Mouse (Mus musculus) fat pad, adult 2 months (tissue): ENCODE data around the gene Bnc1.

Experiments used
- DNase-seq: peaks from one replicate; pipeline ENCODE4 v3.0.0-alpha.2; 2011; ENCODE audit warnings: low read depth, low spot score; ENCODE audit errors: extremely low read depth

The Bnc1 gene

DNA sequence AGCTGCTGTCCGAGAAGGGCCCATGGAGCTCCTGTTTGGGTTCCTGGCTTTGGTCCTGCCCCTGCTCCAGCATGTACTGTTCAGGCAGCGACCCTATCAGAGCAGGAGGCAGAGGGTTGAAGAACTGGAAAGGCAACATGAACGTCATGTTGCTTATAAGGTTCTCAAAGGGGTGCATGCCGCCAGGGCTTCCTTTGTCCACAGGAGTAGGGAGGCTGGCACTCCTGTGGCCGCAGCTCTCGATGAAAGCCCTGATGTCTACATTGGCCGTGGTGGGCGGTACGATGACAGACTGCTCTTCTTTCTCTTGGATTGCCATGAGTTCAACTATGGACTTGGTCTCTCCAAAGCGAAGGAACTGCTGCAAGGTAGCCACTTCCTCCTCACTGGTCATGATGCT lies 17.5 kb downstream of the Bnc1 start:
- DNase-seq = no peak

DNA sequence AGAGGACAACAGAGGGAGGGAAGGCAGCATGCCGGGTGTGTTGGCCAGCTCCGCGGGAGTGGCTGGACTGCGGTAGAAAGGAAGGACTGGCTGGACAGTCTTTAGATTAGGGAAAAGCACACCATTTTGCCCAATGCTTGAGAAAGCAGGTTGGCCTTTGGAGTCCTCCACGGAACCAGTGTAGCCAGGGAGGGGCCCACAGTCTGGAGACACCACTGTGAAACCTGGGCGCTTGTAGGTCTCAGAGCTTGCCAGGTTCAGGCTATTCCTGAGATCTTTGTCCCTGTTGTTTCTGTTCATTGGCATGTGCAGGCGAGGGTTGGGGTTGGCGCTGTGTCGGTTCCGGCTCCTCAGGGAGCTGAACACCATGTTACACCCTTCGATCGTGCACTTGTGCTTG lies 18.2 kb downstream of the Bnc1 start:
- no peak for DNase-seq

GRCm38 (mm10) chr7:81973339-81973738 lies 18.8 kb downstream of the Bnc1 start:
- DNase-seq = no peak

DNA sequence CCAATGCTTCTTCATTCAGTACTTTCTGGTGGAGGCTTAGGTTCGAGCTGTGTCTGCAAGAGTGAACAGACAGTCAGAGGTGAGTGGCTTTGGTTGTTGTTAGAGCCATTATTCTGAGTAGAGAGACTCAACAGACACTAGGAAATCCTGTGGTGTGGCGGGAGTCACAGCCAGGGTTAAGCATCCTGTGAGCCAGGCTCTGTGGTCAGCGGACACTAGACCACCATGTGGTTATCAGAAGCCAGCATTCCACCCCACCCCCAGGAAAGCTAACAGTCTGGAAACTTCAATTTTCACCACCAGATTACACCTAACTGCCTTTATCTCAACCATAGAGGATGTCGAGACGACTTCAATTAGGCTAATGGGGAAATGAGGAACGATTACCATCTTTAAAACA lies 23.1 kb downstream of the Bnc1 start:
- no peak for DNase-seq

DNA sequence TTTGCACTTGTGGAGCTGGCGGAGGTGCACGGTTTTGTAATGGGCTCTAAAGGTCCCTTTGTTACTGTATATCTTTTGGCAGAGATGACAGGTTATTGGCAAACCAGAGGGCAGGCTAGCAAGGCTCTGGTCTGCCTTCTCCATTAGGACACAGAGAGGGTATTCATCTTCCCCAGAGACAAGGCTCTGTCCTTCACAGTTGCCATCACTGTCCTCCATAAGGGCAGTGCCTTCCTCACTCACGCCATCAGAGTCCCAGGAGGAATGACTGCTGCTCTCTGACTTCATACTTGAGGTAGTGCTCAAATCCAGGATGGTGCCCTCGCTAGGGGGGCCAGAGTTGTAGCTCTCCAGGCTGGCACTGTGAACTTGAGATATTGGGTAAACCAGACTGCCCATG lies 23.6 kb downstream of the Bnc1 start:
- DNase-seq = no peak

DNA sequence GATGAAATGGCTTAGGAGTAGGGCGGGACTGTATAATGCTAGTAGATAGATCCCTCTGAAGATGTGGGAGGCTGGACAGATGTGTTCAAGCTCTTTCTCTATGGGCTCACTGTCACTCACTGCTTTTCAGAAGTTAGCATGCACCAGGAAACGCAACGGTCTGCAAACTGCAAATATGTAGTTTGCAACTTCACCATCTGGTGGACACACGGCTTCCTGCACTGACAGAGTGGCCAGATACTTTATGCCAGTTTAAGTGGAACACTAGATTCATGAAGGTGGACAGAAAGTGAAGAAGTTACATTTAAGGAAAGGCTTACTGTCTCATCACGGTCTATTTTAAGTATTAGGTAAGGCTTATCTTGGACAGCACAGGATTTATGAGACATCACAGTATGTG lies 25.9 kb downstream of the Bnc1 start:
- DNase-seq = no peak

DNA sequence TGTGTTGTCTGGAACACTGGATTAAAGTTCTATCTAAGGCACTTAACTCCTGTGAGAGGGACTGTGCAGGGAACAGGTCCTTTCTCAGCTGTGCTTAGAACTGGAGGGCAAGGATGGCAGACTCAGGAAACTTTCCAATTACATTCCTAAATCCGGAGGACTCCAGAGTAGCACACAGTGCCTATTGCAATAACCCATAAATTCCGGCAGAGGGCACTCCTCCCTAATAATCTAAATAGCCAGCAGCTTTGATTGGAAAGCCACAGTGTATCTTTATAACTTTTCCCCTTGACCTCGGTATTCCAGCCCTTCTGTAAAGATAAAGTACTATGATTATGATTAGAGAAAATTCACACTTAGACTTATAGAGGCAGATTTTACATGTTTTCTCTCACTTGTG lies 32.4 kb downstream of the Bnc1 start:
- DNase-seq = no peak

DNA sequence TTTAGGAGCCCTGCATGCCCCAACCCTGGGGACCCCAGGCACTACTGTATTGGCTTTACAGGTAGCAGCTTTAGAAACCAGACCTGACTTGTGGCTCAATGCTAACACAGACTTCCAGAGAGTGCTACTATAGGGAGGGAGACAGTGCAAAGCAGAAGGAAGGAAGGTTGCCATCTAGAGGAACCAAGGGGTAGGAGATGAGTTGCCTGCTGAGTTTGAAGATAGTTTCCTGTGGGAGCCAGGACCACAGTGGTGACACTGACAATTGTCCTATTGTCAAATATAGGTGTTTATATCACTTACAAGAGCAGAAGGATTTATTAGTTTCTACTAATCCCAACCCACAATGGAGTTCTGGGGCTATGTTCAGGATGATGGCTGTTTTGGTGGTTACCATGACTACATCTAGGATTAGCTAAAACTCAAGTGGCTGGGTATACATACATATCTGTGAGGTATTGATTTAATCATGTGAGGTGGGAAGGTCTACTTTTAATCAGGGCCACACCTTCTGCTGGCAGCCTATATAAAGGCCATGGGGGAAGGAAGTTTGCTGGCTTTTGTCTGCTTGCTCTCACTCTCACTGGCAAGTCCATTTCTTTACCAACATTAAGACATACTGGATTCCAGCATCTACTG lies 37.8 kb downstream of the Bnc1 start:
- no peak for DNase-seq

DNA sequence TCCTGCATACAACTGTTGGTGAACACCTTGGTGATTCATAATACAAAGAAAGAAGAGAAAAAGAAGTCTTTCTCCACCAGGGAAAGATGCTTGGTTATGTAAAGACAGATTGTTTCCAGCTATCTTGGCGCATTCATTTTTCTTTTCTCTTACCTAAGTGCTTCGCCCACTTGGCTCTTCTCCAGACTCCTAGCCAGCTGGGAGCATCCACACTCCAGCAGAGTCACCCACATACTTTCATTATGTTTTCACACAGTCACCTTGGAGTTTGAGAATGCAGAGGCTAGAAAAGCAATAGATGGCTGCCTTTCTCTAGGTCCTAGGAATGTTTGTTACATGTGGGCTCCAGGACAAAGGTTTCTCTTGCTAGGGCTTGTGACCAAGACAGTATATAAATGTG lies 41.6 kb downstream of the Bnc1 start:
- no peak for DNase-seq

- no peak for DNase-seq
Observed at GRCm38 (mm10) chr7:81945398-81945797, 46.7 kb downstream of the Bnc1 start.

GRCm38 (mm10) chr7:81934806-81935205 lies 57.3 kb downstream of the Bnc1 start:
- DNase-seq = no peak

GRCm38 (mm10) chr7:81934267-81934745 lies 57.8 kb downstream of the Bnc1 start, which contains the start of gene Hdgfl3:
Gene Hdgfl3, minus strand, starts transcription at chr7:81934473.
- no peak for DNase-seq

DNA sequence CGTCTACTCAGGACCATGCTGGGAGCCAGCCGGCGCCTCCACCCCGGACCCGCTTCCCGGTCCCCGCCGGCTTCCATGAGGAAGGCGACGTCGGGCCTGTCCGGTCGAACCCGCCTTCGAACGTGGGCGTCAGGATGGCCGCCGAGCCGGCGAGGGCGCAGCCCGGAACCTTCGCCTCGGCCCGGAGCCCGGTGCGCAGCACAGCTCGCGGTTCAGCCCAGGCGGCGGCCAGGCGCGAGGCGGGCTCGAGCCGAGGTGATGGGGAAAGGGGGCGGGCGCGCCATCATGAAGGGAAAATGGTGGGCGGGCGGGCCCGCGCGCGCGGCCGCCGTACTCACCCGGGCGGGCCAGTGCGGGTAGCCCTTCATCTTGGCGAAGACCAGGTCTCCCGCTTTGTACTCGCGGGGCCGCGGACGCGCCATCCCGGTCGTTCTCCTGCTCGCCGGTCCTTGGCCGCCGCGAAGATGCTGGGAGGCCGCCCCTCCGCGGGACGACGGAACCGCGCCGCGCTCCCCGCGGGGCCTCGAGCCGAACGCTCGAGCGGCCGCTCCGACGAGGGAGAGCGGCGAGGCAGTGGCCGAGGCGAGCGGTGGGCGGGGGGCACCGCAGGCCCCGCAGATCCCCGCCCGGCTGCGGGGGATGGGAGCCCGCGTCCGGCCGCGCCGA lies 58.4 kb downstream of the Bnc1 start:
- no peak for DNase-seq

DNA sequence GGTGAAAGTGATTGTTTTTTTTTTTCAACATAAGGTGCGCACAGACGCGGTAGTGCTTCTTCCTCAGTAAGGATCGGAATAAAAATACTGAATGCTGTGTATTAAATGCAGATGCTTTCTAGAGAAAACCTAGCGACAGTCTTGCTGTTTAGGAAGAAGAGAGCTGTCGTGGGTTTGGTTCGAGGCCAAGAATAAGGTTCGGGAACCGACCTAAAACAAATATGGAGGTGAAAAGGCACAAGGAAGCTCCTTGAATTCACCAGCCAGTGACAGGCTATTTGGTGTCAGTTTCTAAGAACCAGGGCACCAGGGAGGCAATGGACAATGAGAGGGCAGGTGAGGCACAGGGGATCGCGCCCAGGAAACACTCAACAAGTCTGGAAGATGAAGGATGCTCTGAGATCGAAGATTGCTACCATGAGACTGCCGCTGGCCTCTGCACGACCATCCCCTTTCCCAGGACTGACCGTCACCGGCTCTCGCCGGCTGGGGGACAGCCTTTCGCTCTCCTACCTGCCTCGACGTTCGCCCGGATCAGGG lies 59.0 kb downstream of the Bnc1 start:
- DNase-seq = no peak

- DNase-seq = no peak
Observed at GRCm38 (mm10) chr7:81932521-81933045, 59.5 kb downstream of the Bnc1 start.

DNA sequence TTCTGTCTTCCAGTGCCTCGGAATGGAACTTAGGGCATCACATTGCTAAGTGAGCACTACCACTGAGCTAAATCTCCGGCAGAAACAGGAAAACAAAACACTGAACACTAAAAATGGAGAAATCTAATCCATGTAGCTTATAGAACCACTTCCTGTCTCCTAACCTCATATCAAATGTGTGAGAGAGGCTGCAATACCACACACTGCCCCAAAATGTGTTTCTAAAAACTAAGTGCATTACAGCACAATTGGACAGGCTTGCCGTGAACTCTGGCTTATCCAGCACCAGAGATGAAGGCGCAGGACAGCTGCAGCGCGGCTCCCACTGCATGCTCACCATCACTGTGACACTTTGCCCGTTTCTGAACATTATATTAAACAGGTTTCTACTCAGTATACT lies 63.1 kb downstream of the Bnc1 start:
- no peak for DNase-seq

DNA sequence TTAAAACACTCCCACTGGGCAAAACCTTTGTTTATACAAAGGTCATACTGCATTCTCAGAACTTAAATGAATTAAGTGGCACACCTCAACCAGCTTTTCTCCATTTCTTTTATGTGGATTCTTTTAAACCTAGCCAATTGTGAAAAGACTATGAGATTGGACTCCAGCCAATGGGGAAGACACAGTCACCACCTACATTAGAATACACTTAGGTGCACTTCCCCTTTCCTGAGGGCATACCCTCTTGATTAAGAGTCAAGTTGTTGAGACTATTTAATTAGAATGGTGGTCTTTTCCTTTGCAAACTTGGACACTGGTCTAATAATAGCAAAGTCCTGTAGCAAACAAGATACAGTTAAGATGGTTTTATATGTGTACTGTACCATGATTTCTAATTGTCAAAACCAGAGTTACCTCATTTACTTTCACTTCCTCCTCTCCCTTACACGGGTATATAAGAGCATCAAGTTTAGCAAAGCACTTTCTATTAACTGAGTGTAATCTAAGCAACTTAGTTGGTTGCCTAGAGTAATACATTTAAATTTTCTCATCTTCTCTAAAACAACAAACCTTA lies 70.6 kb downstream of the Bnc1 start:
- DNase-seq = no peak

GRCm38 (mm10) chr7:81920314-81920713 lies 71.8 kb downstream of the Bnc1 start:
- no peak for DNase-seq

DNA sequence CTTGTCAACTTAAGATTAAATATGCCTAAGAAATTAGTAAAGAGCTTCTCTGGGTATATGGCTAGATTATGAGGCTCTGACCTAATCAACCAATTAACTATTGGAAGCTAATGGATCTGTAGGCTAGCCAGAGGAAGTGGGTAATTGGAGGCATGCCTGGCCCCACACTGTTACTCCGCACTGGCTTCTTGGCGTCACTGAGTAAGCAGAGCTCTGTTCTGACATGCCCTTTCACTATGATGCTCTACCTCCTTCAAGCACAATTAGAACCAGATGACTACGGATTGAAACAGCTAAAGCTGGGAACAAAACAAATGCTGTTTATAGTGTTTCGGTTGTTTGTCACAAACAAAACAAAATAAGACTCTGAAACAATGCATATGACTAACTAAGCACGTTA lies 73.8 kb downstream of the Bnc1 start:
- DNase-seq = no peak
